Mouse (Mus musculus): ENCODE results near the gene Cyp3a16.
A peak's percentile ranks its signal among the peaks of the same experiment; 100 is the strongest.
"Not testable (repeated sequence)": the region's sequence is repeated elsewhere in the genome, so short reads cannot be mapped to it uniquely, and the experiment has no call there.

Cyp3a16 gene

GRCm38 (mm10) chr5:145469623-145470022 lies at the start of gene Cyp3a16:
Cyp3a16 (minus strand) TSS chr5:145469723.
- DNase-seq (ENCODE audit: low spot score in 2 of 2) = not testable (repeated sequence)

GRCm38 (mm10) chr5:145490300-145490699 lies 20.8 kb upstream of the Cyp3a16 start:
- peak in 1 of 2 experiments; percentile 13 for DNase-seq (ENCODE audit: low spot score in 2 of 2)

GRCm38 (mm10) chr5:145464304-145465088 lies 5.0 kb downstream of the Cyp3a16 start:
- DNase-seq (ENCODE audit: low spot score in 2 of 2) = no peak

GRCm38 (mm10) chr5:145462321-145462720 lies 7.2 kb downstream of the Cyp3a16 start:
- DNase-seq (ENCODE audit: low spot score in 2 of 2) = no peak

GRCm38 (mm10) chr5:145454389-145454788 lies 15.1 kb downstream of the Cyp3a16 start:
- DNase-seq (ENCODE audit: low spot score in 2 of 2) = no peak

- DNase-seq (ENCODE audit: low spot score in 2 of 2) = no peak
Measured at GRCm38 (mm10) chr5:145433688-145434087, 35.8 kb downstream of the Cyp3a16 start.

- no peak for DNase-seq (ENCODE audit: low spot score in 2 of 2)
Measured at GRCm38 (mm10) chr5:145431004-145431403, 38.5 kb downstream of the Cyp3a16 start.

GRCm38 (mm10) chr5:145422287-145422686 lies 47.2 kb downstream of the Cyp3a16 start:
- DNase-seq (ENCODE audit: low spot score in 2 of 2) = no peak

GRCm38 (mm10) chr5:145415416-145415815 lies 54.1 kb downstream of the Cyp3a16 start:
- not testable (repeated sequence) for DNase-seq (ENCODE audit: low spot score in 2 of 2)

All from right cerebral cortex, postnatal 10 days (tissue).